Mouse (Mus musculus) thymus, postnatal 25 days (tissue): ENCODE results near the gene Rrbp1.
A peak's percentile ranks its signal among the peaks of the same experiment; 100 is the strongest.

Experiments
- DNase-seq: peaks from one replicate; pipeline ENCODE4 v3.0.0; 2022

Gene Rrbp1

GRCm38 (mm10) chr2:143914760-143915599 is 96.1 kb downstream of the Rrbp1 start, which contains the start of gene Dstn:
Gene Dstn, plus strand, starts transcription at chr2:143915320.
- DNase-seq: peak; percentile 95

- DNase-seq: no peak
Measured at GRCm38 (mm10) chr2:143914221-143914620, 96.8 kb downstream of the Rrbp1 start.

GRCm38 (mm10) chr2:143912199-143912598 is 98.9 kb downstream of the Rrbp1 start:
- DNase-seq: no peak

GRCm38 (mm10) chr2:143909230-143909629 is 101.8 kb downstream of the Rrbp1 start:
- DNase-seq: no peak

GRCm38 (mm10) chr2:143904896-143905295 is 106.2 kb downstream of the Rrbp1 start:
- no peak for DNase-seq

- DNase-seq: no peak
Measured at GRCm38 (mm10) chr2:143903376-143904045, 107.6 kb downstream of the Rrbp1 start.

- DNase-seq: no peak
Measured at GRCm38 (mm10) chr2:143900821-143901351, 110.2 kb downstream of the Rrbp1 start.

GRCm38 (mm10) chr2:143899470-143900220 is 111.4 kb downstream of the Rrbp1 start:
- DNase-seq: no peak
